Mouse (Mus musculus): ENCODE results near the gene Sh3glb1. TPM values are rescaled to one million over a fixed set of nuclear protein-coding genes. Genes with fewer than 3 reads are reported as not detected.

The Sh3glb1 gene
- 261 and 279 TPM in 2 replicates for polyA plus RNA-seq (2015; fragmentation: Nextera tagmentation; extraction: Ambion mirVana)

DNA sequence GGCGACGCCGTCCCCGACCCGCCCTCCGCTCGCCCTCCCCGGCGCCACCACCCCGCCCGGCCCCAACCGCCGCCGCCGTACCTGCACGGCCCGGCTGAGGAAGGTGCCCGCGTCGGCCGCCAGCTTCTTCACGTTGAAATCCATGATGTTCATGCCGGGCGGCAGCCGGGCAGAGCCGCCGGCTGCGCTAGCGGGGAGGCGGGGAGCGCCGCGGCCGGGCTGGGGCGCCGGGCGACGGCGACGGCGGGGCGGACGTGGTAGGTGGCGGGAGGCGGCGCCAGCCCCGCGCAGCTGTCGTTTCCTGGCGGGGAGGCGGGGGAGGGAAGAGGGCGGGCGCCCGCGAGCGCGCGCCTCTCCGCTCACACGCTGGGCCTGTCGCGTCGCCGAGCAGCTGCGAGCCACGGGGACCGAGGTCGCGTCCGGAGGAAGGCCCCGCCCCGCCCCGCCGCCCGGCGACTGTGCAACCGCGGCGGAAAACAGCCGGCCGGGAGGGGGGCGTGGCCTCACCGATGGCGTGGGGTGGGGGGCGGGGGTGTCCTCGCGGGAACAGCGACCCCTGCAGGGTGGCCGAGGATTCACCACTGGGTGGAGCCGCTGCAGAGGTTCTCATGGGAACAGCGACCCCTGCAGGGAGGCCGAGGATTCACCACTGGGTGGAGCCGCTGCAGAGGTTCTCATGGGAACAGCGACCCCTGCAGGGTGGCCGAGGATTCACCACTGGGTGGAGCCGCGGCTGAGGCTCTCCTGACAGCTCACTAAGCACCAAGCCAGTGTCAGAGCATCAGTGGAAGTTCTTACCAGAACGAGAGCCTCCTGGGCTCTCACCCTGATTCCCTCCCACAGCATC is at the start of gene Sh3glb1:
TSS of gene Sh3glb1 (minus strand) at position 435 of the 847 bp plus-strand sequence.

GRCm38 (mm10) chr3:144760592-144761309 is 40.6 kb upstream of the Sh3glb1 start, which contains the start of gene Clca3a1:
Gene Clca3a1 (minus strand): TSS chr3:144760977.

Other genes with a start within 250 kb of the Sh3glb1 start
- 5.5 and 6.8 TPM in 2 replicates for gene Hs2st1, start 150.2 kb downstream of the Sh3glb1 start, polyA plus RNA-seq (2015; fragmentation: Nextera tagmentation; extraction: Ambion mirVana)
- 353 and 408 TPM in 2 replicates for gene Selenof, start 150.0 kb downstream of the Sh3glb1 start, polyA plus RNA-seq (2015; fragmentation: Nextera tagmentation; extraction: Ambion mirVana)
- gene Clca3a1, start 40.6 kb upstream of the Sh3glb1 start, polyA plus RNA-seq (2015; fragmentation: Nextera tagmentation; extraction: Ambion mirVana) = 1.4 and 2.2 TPM in 2 replicates
- gene Clca3a2, start 99.2 kb upstream of the Sh3glb1 start, polyA plus RNA-seq (2015; fragmentation: Nextera tagmentation; extraction: Ambion mirVana) = 1.1 TPM in 1 of 2 replicates, not detected in the other
- not detected in 2 replicates for gene Clca3b, start 129.0 kb upstream of the Sh3glb1 start, polyA plus RNA-seq (2015; fragmentation: Nextera tagmentation; extraction: Ambion mirVana)
- not detected in 2 replicates for gene Clca4b, start 212.2 kb upstream of the Sh3glb1 start, polyA plus RNA-seq (2015; fragmentation: Nextera tagmentation; extraction: Ambion mirVana)

Data from skeletal muscle tissue, postnatal 0 days (tissue).